Mouse (Mus musculus) embryo, embryonic 11 days (tissue): ENCODE data around the gene Eepd1.
A peak's percentile ranks its signal among the peaks of the same experiment; 100 is the strongest.

Experiments
- DNase-seq: peaks from one replicate; pipeline ENCODE4 v3.0.0-alpha.2; 2015

Gene Eepd1

GRCm38 (mm10) chr9:25489221-25489960, 8.0 kb downstream of the Eepd1 start:
- DNase-seq = no peak

DNA sequence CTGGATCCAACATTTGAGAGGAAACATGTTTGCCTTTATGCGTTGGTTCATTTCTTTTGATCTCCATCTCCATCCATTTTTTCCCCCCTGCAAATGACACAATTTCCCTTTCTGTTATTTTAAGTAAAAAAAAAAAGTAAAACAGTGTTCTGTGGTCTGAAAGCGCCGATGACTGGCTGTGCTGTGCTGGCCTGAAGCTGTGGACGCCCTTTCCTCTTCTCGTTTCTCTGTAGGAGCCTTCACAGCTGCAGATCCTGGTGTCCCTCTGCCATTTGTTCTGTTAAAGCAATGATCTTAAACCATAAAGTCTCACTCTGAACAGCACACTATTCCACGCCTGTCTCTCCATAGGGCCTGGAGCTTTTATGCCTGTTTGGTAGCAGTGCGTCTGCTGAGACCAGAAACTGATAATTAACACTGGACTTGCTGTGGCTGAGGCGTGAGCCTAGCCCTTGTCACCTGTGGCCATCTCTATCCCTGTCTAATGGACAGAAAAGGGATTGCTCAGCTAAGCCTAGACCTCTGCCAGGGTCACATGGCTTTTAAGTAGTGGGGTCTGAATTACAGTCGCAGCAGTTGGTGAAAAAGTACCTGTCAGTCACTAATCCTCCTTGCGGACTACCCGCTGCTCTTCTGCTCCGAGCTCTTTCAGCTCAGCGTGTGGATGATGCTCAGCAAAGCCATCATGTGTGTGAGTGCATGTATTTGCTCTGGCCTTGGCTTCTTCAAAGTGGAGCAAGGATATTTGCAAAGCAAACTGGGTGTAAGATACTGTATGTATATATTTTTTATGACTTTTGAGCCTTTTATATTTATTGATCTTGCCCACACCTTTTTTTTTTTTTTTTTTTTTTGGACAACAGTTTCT, 9.2 kb downstream of the Eepd1 start:
- no peak for DNase-seq

GRCm38 (mm10) chr9:25493918-25494317, 12.6 kb downstream of the Eepd1 start:
- no peak for DNase-seq

DNA sequence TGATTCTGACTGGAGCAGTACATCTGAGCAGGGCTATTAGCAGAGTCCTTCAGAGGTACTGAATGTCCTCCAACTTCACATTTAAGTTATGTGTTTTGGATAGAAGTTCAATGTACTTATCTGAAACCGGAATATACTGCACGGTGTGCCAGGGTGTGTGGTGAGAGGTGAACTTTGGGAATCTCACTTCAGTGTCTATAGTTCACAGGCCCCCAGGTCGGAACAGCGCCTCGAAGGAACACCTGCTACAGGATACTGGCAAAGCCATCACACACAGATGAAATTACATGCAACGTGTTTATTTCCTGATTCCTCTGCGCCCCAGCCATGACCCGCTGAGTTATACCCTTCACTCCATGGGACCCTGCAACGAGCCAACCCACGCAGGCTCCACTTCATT, 14.3 kb downstream of the Eepd1 start:
- DNase-seq = no peak

- DNase-seq = no peak
These were observed 14.8 kb downstream of the Eepd1 start for GRCm38 (mm10) chr9:25496196-25496595.

DNA sequence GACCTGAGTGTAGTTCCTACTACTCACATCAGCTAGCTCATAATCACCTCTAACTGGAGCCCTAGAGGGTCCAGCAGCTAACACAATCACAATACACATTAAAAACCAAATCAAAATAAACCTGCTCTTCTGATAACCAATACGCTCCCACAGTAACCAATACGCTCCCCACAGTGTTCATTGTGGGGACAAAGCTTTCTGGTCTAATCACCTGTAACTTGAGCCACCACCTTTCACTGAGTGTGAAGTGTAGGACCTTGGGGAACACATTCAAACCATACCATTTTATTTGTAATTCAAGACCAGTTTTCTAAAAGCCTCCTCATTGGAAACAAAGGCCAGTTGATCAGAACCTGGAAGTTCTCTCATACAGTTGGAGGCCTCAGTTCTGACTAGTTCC, 15.4 kb downstream of the Eepd1 start:
- no peak for DNase-seq

GRCm38 (mm10) chr9:25498770-25499169, 17.4 kb downstream of the Eepd1 start:
- no peak for DNase-seq

- no peak for DNase-seq
These were observed 18.0 kb downstream of the Eepd1 start for GRCm38 (mm10) chr9:25499306-25499705.

DNA sequence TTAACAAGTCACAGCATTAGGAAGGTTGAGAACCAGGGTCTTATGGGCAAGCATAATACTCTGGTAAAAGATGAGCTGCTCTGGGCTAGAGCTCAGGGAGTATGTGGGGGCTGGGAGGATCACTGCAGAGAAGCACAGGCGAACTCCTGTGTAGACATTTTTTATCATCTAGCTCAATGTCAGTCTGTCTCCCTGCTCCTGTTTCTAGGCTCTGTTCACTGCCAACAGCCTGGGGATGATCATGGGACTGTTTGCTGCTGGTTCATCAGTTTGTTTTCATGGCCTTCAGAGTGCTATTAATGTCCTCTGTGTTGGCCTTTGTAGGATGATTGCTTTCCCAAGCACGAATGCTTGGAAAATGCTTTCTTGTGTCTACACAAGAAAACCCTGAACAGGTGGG, 18.7 kb downstream of the Eepd1 start:
- DNase-seq = no peak

DNA sequence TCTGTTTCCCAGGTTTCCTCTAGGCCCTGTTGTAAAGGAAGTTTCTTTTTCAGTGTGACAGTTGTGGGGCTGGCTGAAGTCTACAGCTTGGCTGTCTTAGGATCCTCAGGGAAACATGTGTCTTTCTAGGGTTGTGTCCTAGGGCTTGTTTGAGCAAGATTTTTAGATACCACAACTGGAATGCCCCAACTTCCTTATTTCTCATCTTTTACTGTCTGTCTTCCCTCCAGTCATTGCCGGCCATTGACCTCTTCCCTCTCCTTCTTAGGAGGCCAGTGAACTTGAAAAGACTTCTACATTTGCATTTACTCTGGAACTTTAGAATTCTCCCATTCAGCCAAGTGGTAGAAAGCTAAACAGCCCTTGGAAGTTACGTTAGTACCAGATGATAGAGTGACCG, 27.5 kb downstream of the Eepd1 start:
- no peak for DNase-seq

DNA sequence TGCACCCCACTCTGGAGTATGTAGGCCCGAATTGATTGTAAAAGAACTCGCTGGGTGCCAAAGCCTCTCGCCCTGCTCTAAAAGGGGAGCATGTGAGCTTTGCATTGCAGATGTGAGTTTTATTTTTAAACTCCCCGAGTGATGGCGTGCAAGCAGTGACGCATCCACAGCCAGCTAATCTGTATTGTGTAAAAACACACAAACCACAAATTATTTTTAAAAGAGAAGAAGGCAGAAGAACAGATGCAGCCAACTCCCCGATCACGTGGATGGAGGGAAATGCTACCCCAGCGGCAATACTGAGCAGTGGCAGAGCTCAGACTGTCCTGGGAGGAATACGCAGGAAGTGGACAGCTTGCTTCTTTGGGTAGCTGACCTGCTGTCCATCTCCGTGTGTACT, 29.2 kb downstream of the Eepd1 start:
- no peak for DNase-seq

DNA sequence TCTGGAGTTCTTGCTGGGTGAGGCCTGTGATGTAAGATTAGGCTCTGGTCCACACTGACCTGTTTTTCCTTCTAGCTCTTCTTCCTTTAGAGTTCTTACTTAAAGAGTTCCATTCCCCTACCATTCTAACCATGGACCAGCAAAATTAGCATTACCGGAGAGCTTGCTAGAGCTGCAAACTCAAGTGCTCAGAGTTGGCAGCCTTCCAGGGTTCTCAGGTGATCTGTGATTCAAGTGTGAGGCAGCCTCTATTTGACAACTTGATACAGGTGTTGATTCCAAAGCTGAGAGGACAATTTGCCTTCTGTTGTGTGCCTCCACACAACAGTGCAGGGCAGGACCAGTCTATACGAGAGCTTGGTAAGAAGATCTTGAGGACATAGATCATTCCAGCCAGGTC, 31.7 kb downstream of the Eepd1 start:
- DNase-seq = no peak

- no peak for DNase-seq
These were observed 32.2 kb downstream of the Eepd1 start for GRCm38 (mm10) chr9:25513556-25513955.

DNA sequence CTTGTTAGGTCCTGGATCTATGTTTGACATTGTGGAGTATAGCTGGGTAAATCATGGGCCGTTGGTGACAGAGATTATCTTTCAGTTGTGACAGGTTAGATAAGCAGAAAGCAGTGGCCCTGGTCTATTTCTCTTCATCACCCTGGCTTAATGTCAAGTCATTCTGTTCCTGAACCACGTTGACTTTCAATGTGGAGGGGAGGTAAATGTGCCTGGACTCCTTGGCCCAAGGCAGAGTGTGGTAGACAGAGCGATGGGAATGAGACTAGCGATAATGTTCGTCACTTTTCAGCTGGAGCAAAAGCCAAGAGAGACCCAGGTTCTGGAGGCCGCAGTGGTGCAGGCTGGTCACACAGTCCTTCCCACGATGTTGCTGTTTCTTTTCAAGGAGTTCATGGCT, 35.3 kb downstream of the Eepd1 start:
- DNase-seq = no peak

GRCm38 (mm10) chr9:25517982-25518381, 36.6 kb downstream of the Eepd1 start:
- DNase-seq = peak; percentile 63

- no peak for DNase-seq
These were observed 37.8 kb downstream of the Eepd1 start for GRCm38 (mm10) chr9:25519193-25519592.

DNA sequence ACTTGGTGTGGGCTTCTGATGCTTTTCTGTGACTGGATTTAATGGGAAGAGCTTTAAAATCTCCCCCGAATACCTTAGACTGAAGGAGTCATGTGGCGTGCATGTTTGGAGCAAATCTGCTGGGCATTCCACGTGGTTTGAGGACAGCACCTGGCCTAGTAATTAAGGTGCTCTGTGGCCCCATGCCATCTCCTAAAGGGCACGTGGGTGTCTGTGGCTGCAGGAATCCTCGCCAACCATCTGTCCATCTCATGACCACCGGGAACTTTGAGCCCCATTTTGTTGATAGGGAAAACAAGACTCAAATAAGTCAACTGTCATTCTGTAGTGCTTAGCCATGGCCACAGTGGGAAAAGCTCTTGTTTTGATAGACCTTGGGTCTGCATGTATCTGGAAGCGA, 39.5 kb downstream of the Eepd1 start:
- DNase-seq = no peak

DNA sequence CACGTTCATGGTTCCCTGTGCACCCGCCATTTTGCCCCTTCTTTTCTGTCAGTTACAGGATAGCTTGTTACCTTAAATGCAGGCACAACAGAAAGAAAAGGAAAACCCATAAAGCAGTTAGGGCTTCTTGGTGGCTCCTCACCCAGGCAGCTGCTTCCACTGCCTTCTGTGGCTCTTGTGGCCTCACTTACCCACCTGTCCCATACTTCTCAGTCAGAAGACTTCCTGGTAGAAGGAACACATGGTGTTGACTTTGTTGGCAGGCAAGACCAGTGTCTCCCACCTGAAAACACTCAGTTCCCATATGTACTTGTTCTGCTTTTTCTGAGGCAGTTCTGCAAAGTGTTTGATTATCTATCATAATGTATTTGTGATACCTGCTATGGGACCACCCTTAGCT, 40.5 kb downstream of the Eepd1 start:
- DNase-seq = no peak

DNA sequence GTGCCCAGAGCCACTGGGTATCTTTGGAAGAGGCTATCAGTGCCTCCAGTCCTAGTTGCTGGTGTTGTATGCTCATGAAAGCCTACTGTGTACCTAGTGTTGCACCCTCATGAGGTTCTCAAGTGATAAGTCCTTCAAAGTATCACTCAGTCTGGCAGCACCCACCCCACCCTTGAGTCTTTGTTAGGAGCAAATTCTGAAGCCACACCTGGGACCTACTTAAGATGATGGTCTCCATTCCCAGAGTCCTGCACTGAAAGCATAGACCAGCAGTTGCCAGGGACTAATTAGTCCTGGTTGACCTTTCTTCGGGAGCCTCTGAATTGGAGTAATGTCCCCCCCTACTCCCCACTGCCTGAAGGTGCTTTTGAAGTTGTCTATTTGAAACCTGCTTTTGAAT, 45.2 kb downstream of the Eepd1 start:
- DNase-seq = no peak

DNA sequence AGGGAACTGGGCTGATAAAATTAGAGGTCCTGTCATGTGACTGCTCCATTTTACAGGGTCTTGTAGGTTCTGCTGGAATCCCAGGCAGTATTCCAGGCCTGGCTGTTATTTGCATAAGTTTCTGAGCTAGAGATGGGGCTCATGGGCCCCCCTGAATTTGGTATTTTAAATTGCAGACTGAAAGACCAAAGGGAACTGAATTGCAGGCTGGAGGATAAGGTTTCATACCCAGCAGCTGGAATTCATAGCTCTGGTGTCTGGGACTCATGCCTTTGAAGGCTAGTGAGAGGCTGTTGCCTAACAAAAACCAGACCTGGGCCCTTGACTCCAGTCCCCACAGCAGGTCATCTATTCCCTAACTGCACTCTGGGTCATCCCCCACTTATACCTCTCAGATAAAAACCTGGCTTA, 45.6 kb downstream of the Eepd1 start:
- DNase-seq = peak; percentile 78

DNA sequence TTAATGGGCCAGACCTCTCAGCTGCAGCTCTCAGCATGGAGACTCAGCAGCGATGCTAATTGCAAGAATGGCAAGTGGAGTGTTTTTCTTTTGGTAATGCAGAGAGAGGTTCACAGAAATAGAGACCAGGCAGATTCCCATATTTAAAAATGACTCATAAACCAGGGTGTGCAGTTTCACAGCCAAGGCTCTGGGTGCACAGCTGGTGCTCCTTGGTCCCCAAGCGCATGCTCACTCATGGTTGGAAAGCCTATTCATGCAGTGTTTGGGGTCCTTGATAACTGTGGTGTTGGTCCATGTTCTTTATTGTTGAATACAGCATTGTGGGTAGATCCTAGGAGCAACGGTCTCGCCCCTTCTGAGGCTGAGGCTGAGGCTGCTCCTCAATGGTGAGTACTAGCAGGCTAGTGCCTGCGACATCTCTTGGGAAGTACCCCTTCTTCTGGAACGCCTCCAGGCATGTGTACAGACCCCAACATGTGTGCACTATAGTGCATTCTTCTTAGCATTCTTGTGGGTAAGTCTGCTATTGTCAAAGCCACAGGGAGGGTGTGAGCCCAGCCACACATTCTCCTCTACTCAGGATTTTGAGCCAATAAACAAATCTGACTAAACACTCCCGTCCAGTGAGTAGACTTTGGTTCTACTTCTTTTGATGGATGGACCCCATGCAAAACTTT, 46.2 kb downstream of the Eepd1 start:
- DNase-seq = no peak

GRCm38 (mm10) chr9:25531627-25532026, 50.3 kb downstream of the Eepd1 start:
- DNase-seq = no peak

DNA sequence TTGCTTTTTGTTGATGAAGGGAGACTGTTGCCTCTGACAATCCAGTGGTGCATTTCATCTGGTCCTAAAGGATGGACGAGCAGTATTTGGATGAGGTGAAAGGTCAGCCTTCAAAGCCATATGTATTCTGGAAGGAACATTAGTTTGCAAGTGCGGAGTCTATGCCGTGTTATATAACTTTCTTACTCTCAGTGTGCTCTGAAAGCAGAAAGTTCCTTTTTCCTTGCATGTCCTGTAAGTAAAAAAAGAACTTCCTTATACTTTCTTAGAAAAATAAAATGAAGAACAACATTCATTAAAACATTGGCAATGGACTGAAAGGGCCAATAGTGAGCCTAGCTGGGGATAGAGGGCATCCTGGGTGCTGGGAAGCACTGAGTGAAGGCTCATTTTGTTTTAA, 50.8 kb downstream of the Eepd1 start:
- no peak for DNase-seq

DNA sequence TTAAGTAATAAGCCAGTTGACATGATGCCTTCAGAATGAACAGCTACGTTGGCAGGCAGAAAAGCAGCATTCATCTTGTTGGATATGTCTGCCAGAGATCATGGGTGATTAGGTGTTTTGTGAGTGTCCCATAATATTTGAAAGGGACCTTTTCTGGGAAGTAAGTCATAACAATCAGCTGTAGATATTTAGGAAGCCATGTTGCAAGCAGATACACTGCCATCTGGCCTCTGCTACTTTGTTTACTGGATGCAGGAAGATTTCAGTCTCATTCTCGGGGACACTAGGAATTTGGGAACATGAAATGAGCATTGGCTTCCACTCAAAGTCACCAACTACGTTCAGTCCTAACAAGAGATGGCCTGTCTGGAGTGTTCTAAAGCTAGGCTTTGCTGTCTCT, 54.1 kb downstream of the Eepd1 start:
- DNase-seq = no peak
